Mouse (Mus musculus) heart, postnatal 0 days (tissue): ENCODE data around the gene Bmi1.

Experiments
- CTCF ChIP-seq: IDR thresholded peaks from 2 replicates; pipeline ENCODE4 v1.5.1; 2016; ENCODE audit warnings: antibody characterized with exemption, control low read depth, low read depth
- EP300 ChIP-seq: IDR thresholded peaks from 2 replicates; pipeline ENCODE4 v1.6.1; 2016; ENCODE audit warnings: antibody characterized with exemption, low read depth

GRCm38 (mm10) chr2:18664003-18664402 lies 12.8 kb upstream of the Bmi1 start:
- no peak for TF ChIP-seq CTCF
- TF ChIP-seq EP300: no peak
